Mouse (Mus musculus) T-helper 2 cell (primary cell): Measurements from ENCODE around the gene Dnmt1.

Experiments
- in situ Hi-C: fragments of 300-600 bp; cut with MboI, MseI; formaldehyde crosslinking; loops from one replicate; pipeline ENCODE4 v1.15.1; 2025; ENCODE audit warnings: high pct_unique_total_duplicates

Dnmt1 gene

GRCm38 (mm10) chr9:20959430-20959938 lies at the start of gene Dnmt1:
Gene Dnmt1 (minus strand): TSS chr9:20959888.
- in situ Hi-C loops: no loop called here

DNA sequence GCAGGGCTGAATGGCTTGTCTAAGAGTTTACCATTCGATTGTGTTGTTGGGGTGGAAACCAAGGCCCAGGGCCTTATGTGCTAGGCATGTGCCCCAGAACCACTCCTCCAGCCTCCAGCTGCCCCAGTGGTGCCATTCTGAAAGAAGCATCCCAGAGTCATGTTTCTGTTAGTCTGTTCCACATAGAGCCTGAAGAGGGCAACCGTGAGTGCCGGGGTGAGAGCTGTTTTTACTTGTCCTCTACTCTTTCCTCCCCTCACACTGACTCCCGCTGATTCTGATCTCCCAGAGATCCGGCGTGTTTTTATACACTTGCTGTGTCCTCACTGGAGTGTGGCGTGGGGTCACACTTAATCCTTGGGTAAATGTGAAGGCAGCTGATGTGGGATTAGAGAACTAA lies 48.3 kb upstream of the Dnmt1 start:
- in situ Hi-C loops: no loop called here

GRCm38 (mm10) chr9:21007313-21007952 lies 47.7 kb upstream of the Dnmt1 start:
- in situ Hi-C loops: no loop called here

- in situ Hi-C loops: no loop called here
These were observed 43.2 kb upstream of the Dnmt1 start, which contains the start of gene Mrpl4 for GRCm38 (mm10) chr9:21002627-21003551. Gene Mrpl4 (plus strand): TSS chr9:21002738.

DNA sequence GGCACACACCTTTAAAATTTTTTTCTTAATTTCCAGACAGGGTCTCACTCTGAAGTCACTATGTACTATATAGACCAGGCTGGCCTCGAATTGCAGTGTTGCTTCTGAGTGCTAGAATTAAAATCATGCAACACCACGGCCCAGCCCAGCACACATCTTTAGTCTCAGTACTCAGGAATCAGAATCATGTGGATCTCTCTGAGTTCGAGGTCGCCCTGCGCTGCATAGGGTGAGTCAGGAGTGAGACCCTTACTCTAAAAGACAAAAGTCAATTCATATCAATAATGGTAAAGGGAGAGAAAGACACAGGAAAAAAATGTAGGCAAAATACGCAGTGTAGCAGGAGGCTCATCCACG lies 42.6 kb upstream of the Dnmt1 start:
- in situ Hi-C loops: no loop called here

DNA sequence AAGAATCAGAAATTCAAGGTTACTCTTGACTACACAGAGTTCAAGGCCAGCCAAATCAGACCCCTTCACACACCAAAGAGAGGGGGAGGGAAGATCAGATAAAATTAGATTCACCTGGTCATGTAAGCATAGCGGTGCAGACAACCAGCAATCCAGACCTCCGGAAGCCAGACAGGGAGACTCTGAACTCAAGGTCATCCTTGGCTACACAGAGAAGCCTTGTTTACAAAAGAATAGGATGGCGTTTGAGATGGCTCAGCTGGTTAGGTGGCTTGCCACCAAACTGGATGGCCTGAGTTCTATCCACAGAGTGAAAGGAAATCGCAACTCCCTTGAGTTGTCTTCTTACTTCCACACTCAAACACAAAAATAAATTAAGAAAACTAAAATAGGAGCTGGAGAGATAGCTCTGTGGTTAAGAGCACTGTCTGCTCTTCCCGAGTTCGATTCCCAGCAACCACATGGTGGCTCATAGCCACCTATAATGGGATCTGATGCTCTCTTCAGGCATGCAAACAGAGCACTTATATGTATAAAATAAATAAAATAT lies 42.0 kb upstream of the Dnmt1 start:
- in situ Hi-C loops: no loop called here

DNA sequence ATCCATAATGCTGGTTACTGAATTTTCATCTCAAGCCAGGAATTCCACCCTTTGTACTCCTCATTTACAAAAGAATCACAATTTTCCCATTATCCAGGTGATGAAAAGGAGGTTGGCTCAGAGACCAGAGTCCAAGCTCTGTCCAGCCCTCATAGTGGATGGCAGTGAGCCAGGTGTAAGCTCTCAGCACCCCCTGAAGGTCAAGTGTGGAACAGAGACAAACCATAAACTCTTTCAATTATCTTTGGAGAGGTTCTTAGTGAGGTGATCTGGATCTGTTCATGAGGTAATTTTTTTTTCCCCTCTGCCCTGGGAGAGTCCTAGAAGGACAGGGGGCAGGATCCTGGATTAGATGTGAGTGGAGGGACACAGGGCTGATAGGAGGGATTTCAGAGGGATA lies 41.1 kb upstream of the Dnmt1 start:
- in situ Hi-C loops: no loop called here

DNA sequence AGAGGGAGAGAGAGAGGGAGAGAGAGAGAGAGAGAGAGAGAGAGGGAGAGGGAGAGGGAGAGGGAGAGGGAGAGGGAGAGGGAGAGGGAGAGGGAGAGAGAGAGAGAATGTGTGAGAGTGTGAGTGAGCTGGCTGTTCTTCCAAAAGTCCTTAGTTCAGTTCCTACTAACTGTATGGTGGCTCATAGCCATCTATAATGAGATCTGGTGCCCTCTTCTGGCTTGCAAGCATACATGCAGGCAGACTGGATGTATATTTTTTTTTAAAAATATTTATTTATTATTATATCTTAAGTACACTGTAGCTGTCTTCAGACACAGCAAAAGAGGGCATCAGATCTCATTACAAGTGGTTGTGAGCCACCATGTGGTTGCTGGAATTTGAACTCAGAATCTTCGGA lies 38.6 kb upstream of the Dnmt1 start:
- in situ Hi-C loops: loop anchor here (10.0 kb wide), 1 partner anchor 74 kb away; no protein-coding TSS in a partner anchor

DNA sequence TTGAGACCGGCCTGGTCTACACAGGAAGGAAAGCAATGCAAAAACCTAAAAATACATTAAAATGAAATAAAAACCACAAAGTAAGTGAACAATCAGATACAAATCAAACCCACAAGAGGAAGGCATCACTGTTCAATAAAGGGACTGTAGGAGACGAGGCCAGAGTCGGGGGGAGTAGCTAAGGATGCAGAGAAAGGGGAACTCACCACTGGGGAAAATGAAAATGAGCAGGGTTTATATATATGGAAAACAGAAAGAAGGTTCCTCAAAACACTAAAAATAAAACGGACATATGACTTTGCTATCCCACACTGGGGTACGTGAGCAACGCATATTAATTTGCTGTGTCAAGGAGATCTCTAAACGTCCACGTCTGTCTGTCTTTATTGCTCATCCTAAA lies 37.4 kb upstream of the Dnmt1 start:
- in situ Hi-C loops: loop anchor here (10.0 kb wide), 1 partner anchor 72 kb away; no protein-coding TSS in a partner anchor

GRCm38 (mm10) chr9:20995069-20995468 lies 35.4 kb upstream of the Dnmt1 start:
- in situ Hi-C loops: loop anchor here (10.0 kb wide), 1 partner anchor 70 kb away; no protein-coding TSS in a partner anchor

DNA sequence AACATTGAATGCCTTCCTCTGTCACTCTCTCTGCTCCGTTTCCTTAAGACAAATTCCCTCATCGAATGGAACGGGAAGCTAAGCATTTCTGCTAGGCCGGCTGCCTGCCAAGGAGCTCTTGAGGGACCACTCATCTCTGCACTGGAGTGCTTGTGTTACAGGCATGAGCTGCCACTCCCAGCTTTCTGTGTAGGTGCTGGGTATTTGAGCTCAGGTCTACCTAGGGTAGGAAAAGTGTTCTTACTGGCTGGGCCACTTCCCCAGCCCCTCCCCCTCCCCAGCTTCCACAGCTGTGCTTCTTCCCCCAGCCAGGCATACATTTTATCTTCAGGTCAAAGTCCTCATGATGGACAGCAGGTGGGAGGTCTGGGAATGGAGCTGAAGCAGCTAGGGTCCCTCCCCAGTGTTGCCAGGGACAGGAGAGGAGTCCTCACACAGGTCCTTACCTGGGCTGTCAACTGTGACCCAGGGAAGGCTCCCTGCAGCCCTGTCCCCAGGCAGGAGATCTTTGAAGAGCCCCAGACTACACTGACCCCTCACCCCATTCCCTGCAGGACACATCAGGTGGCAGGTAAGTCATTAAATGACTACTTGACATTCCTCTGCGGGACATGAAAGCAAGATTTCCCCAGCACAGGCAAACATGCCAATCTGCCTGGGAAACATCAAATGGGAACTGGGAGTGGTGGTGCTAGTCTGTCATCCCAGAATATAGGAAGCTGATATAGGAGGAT lies 33.6 kb upstream of the Dnmt1 start:
- in situ Hi-C loops: loop anchor here (10.0 kb wide), 1 partner anchor 69 kb away; no protein-coding TSS in a partner anchor

GRCm38 (mm10) chr9:20991587-20991986 lies 31.9 kb upstream of the Dnmt1 start:
- in situ Hi-C loops: loop anchor here (10.0 kb wide), 1 partner anchor 67 kb away; no protein-coding TSS in a partner anchor

- in situ Hi-C loops: loop anchor here (10.0 kb wide), 1 partner anchor 66 kb away; no protein-coding TSS in a partner anchor
These were observed 31.2 kb upstream of the Dnmt1 start for GRCm38 (mm10) chr9:20990861-20991260.

- in situ Hi-C loops: no loop called here
These were observed 28.3 kb upstream of the Dnmt1 start for GRCm38 (mm10) chr9:20987953-20988352.

GRCm38 (mm10) chr9:20986952-20987686 lies 27.4 kb upstream of the Dnmt1 start:
- in situ Hi-C loops: no loop called here

DNA sequence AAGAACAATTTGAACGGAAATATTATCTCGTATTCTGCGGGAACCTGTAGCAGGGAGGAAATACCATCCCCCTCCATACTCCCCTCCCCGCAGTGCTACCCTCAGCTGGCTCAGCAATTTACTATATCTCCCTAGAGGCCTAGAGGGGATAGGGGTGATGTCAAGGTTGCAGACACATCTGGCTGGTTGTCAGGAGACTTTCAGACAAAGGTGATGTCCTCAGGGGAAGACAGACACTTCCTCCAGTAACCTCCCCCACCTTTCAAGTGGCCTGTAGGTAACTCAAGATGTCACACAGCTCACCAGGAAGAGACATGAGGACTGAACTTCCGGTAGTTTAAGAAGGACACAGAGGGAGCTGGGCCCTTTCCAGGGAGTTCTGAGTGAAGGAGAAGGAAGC lies 23.5 kb upstream of the Dnmt1 start:
- in situ Hi-C loops: no loop called here

GRCm38 (mm10) chr9:20982171-20982570 lies 22.5 kb upstream of the Dnmt1 start:
- in situ Hi-C loops: no loop called here

DNA sequence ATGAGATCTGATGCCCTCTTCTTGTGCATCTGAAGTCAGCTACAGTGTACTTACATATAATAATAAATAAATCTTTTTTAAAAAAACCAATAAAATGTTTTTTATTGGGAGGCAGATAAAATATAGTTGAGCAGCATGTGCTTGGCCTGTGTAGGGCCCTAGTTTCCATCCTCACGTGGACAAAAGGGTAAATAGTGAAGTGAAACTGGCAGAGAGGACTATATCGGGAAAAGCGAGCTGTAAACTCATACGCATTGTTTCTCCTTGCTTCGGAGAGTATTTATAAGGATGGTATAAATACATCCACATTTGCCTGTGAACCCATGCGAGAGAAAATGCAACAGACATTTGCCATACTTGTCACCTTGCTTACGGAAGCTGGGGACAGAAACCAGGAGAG lies 20.1 kb upstream of the Dnmt1 start:
- in situ Hi-C loops: no loop called here

- in situ Hi-C loops: no loop called here
These were observed 19.5 kb upstream of the Dnmt1 start for GRCm38 (mm10) chr9:20979181-20979580.

- in situ Hi-C loops: no loop called here
These were observed 18.9 kb upstream of the Dnmt1 start for GRCm38 (mm10) chr9:20978409-20979095.
